Mouse (Mus musculus) adrenal gland, adult 8-10 months (tissue): ENCODE measurements around the gene Capn8. TPM values are rescaled to one million over a fixed set of nuclear protein-coding genes. Genes with fewer than 3 reads are reported as not detected.

Source experiments
- DNase-seq: peaks from one replicate; pipeline ENCODE4 v3.0.0; 2022
- total RNA-seq, 4 experiments: library from RNA; stranded (reverse); gene quantifications; 2 replicates each; pipeline ENCODE4 v1.2.4; 2022

The Capn8 gene
- total RNA-seq = under 1 TPM; 0.16 to 0.59 (median 0.19) TPM

DNA sequence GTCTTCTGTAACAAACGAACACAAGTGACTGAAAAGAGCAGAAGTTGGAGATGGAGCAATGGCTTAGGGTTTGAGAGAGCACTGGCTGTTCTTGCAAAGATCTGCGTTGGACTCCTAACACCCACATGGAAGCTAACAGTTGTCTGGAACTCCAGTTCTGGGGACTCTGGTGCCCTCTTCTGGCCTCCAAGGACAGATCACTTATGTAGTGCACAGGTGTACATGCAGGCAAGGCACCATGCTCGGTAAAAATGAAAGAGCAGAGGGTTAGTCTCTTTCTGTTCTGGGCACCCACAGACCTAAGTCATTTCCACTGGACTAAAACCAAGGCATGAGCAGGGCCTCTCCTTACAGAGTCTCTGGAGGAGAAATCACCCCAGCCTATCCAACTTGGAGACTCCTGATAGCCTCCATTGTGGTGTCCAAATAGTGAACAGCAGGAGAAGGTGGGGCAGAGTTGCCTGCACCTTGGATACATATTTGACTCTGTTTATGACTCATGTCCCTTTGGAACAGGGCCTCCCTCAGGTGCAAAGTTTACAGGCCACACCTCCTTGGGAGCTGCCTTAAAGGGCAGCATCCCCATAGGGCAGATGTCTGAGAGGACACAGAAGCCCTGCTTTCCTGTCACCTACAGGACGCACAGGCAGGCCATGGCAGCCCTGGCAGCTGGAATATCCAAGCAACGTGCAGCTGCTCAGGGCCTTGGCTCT, at the start of gene Capn8:
Gene Capn8 (plus strand): TSS at position 600 of the 713 bp plus-strand sequence.
- no peak for DNase-seq

DNA sequence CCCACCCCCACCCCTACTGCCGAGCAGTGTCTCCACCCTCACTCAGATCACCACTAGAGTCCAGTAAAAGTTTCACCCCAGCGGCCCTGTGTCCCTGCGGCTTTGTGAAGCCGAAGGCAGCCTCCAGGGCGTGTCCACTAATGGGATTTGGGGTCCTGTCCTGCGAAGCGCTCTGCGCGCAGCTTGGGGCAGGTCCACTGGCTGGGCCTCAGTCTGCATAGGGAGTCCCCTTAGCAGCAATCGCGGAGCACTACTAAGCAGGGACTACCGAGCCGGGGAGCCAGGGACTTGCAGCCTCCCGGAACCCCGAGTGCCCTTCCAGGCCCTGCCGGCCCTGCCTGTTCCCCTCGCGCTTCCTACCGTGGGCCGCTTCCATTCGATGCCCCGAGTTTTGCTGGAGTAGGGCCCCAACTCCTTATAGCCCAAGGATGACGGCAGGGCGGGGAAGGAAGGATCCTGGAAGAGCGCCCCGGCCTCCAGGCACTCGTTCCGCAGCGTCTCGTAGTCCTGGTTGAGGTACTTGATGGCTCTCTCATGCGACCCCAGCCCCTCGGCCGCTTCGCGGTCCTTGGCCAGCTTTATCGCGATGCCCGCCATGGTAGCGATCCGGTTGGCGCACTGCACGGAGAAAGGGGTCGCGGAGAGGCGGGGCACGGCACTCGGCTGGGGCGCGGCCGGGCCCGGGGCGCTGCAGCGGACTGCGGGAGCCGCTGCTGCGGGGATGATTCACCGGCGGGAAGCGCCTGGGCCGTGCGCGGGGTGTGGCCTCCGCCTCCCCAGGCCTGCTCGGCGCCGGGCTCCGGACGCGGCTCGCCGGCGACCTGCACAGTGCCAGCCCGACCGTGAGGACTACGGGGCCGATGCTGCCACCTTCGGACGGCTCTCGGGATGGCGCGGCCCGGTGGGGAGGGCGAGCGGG, 47.8 kb upstream of the Capn8 start, which contains the start of gene Capn2:
Gene Capn2 (minus strand): TSS at position 851 of the 919 bp plus-strand sequence.
- DNase-seq = peak; percentile 80

DNA sequence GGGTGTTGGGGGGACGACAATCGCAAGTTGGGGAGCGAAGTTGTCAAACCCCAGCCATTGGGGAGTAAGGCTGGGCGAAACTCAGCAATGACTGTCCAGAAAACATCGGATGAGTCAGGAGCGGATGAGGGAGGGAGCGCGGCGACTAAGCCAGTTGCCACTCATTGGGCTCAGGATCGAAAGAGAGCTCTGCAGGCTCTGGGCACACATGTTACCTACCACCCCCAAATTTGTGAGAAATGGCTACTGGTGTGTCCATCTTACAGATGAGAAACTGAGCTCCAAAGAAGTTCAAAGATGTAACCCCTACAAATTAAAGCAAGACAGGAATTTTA, 47.2 kb upstream of the Capn8 start:
- DNase-seq = no peak

DNA sequence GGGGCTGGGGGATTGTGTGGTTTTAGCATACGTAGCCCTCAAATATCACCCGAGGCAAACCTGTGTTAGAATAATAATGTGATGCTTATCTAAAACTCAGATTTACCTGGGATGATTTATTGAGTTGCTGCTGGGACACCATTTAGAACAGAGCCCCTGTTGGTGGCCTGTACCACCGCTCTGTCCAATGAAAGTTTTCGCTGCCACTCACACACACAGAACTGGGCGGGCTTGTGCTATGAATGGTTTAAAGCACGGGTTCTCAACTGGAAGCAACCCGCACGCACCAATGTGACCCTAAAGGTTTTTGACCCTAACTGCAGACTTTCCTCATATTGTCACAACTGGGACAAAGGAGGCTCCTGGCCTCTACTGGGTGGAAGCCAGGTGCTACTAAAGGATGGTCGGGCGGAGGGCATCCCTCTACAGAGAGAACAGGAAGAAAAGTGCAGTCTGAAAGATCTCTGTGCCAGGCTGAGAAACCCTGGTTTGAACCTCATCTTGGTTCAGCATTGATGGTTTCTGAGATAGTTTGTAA, 46.6 kb upstream of the Capn8 start:
- DNase-seq = no peak

DNA sequence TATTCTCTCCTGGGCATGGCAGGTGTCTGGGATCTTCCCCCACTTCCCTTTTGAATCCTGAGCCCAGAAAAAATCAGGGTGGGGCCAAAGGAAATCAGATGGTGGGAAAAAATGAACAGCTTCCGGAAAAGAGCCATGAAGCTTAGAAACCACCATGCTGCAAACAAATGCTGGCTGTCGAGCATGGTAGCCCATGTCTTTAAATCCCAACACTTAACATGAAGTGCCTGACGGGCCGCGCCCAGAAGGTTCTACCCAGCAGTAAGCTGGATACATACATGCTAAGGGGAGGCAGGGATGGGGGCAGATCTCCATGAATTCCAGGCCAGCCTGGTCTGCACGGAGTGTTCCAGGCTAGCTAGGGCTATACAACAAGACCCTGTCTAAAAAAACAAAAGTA, 46.0 kb upstream of the Capn8 start:
- no peak for DNase-seq

DNA sequence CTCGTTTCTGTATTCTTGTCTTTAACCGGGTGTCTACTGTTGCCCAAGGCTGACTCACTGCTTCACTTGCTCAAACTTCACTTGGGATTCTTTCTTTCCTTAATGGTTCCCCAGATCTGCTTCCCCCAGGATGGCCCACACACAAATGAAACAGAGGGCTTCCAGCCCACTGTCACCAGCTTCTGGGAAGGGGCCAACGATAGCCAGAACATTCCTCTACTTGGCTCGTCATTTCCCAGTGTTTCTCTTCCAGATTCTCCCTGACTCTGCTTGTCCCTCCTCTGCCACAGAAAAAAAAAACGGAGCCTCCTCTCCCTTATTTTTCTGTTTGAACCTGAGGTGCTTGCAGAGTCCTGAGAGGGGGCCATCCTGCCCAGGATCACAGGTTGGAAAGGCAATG, 45.5 kb upstream of the Capn8 start:
- no peak for DNase-seq

DNA sequence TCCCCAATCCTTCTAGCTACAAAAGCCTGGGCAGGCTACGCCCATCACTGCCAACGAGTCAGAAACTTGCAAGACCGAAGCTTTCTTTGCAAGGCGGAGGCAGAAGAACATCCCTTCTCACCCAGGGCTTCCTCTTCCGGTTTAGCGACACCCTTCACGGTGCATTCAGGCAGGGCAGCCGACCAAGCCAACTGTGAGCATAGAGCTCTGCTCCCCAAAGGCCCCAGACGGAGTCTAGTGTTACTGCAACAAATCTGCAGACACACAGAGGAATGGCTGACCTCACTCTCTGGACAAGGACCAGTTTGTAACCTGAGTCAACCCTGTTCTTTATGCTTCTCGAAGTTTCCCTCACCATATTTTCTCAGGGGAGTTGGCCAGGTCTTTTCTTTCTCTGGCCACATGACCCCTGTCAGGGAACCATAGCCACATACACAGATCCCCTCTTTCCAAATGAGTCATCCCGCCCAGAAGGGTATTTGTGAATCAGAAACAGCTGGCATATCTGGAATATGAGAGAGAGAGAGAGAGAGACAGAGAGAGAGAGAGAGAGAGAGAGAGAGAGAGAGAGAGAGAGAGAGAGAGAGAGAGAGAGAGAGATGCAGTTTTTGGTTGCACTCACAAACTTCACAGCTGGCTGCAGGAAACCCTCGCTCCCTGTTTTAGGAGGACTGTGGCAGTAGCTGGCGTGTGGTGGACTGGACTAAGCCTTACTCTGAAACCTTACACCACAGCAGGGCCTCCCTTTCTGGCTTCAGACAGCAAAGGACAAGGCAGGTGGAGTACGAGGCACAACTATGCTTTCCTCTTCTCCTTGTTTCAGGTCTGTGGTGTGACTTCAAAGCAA, 44.5 kb upstream of the Capn8 start:
- DNase-seq = no peak

- no peak for DNase-seq
Observed at GRCm38 (mm10) chr1:182520938-182521500, 43.8 kb upstream of the Capn8 start.

GRCm38 (mm10) chr1:182522961-182523360, 41.8 kb upstream of the Capn8 start:
- DNase-seq = no peak

DNA sequence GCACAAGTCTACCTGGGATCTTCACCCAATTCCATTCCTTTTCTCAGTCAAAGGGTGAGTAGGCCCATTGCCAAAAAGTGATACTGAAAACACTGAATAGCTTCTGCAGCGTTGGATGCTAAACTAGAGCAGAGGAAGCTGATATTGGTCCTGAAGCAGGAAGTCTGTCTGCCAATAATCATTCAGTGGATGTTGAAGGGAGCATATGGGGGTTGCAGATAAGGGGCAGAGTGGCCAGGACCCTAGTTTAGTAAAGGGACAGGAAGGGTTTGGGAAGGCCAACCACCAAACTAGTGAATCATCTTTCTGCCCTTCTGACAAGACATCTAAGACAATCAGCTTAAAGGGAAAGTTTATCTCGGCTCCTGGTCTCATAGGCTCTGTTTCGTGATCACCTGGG, 41.1 kb upstream of the Capn8 start:
- DNase-seq = no peak

DNA sequence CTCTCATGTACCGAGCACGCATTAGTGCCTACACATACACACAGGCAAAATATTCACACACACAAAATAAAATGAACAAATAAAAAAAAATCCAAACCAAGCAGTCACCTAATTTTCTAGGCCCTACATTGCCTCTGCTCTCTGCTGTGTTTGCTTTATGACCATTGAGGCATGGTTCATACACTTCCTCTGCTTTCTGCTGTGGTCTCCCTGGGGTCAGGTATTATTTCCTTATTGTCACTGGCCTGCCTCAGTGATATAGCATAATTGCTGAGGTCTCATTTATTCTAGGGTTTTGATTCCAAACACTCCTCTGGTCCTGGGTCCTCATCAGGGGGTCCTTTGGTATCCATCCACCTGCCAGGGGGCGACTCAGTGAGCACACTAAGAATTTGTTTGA, 39.2 kb upstream of the Capn8 start:
- DNase-seq = no peak

DNA sequence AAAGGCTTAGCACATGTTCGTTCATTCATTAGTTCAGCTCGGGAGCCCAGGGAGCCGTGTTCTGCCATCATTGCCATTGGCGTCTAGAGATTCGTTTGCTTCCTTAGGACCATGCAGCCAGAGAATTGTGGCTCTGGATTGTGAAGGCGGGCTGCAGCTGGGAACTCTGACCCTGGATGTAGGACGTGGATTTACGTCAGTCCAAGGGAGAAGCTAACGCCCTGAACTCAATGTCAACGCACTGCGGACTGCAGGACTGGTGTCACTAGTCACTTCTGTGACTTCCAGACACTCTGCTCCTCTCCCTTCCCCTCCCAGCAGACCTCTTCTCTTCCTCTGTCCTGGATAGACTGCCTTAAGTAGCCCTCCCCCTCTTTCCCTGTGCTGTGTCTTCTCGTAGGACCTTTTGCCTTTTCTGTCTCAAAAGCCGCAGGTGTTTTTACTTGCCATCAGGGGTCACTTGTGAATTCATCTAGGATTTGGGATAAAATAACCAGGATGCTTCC, 37.5 kb upstream of the Capn8 start:
- no peak for DNase-seq

DNA sequence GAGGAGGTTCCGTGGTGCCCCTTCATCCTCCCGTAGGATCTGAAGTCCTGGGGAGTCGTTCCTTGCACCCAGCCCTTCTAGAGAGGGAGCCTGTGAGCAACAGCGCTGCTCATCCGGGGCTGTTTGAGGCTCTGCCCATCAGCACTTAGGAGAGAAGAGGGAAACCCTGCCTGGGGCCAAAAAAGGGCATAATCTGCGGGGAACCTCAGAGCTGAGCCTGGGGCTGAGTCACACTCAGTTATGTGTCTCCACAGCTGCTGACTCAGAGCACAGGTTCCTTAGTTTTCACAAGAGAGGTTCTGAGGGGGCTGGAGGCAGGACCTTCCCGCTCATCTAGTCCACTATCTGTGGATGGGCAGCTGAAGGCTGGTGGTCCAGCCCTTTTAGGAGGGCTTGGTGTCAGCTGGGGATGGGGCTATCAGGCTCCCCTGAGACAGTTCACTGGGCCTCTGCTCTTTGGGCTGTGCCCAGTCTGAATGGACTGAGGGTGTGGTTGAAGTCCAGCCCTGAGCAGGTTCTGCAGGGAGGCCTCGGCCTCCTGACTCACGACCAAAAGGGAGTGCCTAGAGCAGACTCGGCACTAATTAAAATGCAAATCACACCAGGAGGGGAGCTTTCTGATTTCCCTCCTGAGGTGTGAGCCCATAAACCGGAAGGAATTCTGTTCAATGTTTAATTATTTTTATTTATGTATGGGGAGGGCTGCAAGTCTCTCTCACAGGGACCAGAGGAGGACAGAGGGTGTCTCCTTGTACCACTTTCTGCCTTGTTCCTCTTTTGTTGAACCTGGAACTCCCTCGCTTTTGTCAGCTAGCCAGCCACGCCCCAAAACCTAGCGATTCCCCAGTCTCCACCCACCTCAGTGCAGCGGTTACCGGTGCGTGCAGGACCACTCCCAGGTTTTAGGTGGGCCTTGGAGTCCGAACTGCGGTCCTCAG, 36.6 kb upstream of the Capn8 start:
- peak; percentile 68 for DNase-seq

DNA sequence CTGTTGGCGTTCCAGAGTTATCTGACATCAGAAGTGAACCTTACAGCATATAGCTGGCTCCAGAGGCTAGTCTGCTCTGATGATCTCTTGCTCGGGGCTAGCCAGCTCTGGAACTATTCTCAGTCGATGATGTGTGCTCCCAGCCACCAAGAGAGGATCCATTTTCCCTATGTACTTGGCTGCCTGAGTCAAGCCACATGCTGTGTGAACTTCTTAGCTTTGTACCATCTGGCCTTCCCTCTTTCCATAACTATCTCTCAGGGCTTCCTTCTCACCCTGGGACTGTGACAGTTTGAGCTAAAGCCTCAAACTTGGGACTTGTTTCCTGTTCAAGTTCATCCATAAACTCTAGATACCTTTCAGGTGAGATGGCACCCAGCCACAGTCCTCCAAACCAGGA, 31.2 kb upstream of the Capn8 start:
- DNase-seq = no peak

DNA sequence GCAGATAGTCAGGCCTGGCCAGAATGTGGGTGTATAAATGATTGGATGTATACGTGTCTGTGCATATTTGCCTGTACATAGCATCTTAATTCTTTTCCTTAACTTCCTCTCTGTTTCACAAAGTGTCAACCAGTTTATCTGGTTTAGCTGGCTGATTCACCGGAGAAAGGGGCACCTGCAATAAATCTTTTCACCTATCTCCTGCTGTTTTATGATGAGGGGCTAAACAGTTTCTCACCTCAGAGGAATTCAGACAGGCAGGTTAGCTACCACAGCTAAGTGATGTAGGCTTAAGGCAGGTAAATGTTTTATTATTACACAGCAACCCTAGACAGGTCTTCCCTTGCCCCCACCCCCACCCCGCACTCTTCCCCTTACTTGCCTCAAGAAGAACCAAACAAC, 29.7 kb upstream of the Capn8 start:
- DNase-seq = no peak

GRCm38 (mm10) chr1:182539023-182539940, 25.5 kb upstream of the Capn8 start:
- DNase-seq = peak; percentile 54

- DNase-seq = no peak
Observed at GRCm38 (mm10) chr1:182542110-182542509, 22.7 kb upstream of the Capn8 start.

DNA sequence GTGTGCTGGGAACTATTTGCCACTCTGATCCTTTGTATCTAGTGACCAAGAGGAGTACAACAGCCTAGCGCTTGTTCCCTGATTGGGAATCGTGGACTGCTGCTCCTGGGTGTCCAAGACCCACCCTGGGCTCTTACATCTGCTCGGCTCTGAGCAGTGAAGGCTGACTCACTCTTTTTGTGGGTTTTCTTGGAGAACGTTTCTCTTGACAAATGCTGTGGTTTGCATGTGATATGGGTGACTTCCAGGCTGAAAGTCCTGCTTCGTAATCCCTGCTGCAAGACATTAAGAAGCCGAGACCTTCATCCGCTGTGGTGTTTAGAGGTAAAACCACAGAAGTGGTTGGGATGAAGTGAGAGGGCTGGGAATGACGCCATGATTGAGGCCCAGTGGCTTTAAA, 21.7 kb upstream of the Capn8 start:
- no peak for DNase-seq

GRCm38 (mm10) chr1:182543906-182544305, 20.9 kb upstream of the Capn8 start:
- no peak for DNase-seq

DNA sequence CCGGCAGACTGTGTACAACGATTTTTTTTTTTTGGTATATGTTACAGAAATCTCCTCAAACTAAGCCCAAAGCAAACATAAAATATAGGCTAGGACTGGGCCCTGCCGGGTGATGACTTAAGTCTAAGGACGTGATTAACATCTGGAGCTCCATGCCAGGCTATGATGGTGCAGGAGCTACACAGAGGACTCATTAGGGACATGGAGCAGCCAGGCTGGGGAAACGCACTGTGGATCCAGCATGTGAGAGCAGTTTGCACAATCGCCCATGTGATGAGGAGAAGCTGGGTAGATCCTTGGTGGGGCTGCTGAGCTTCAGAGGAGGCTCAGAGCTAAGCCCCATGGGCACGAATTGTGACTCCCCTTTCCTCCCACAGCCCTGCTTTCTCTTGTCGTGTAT, 14.0 kb upstream of the Capn8 start:
- DNase-seq = no peak
